Mouse (Mus musculus) ES-E14 (cell line): ENCODE results near the gene Rsg1.

Source experiments
- CHD2 ChIP-seq: IDR thresholded peaks from 2 replicates; pipeline ENCODE4 v1.6.1; 2014; ENCODE audit warnings: mild to moderate bottlenecking, low read depth, low read length, inconsistent platforms
- HCFC1 ChIP-seq: IDR thresholded peaks from 2 replicates; pipeline ENCODE4 v1.6.1; 2012; ENCODE audit warnings: low read length, inconsistent platforms, borderline replicate concordance; ENCODE audit not compliant: insufficient read depth
- ZC3H11A ChIP-seq: IDR thresholded peaks from 2 replicates; pipeline ENCODE4 v1.6.1; 2012; ENCODE audit warnings: low read depth, mild to moderate bottlenecking, inconsistent platforms, low read length, borderline replicate concordance

GRCm38 (mm10) chr4:141235537-141236111, 21.9 kb downstream of the Rsg1 start:
- no peak for TF ChIP-seq HCFC1
- no peak for TF ChIP-seq CHD2
- TF ChIP-seq ZC3H11A: no peak
